Mouse (Mus musculus) layer of hippocampus, postnatal 36 days (tissue): Measurements from ENCODE around the gene Nrm. TPM values are rescaled to one million over a fixed set of nuclear protein-coding genes. Genes with fewer than 3 reads are reported as not detected.

ENCODE experiments used
- DNase-seq, 2 experiments: peaks; one replicate each; pipeline ENCODE4 v3.0.0; 2022
- microRNA-seq, 2 experiments: library from miRNA; unstranded; fragments of <30 nt; microRNA quantifications; one replicate each; pipeline ENCODE4 v1.2.0; 2021
- total RNA-seq, 2 experiments: library from RNA; stranded (reverse); gene quantifications; 2 replicates each; pipeline ENCODE4 v1.2.3; 2021

Gene Nrm
- total RNA-seq, 2 experiments from 2014 or later: 1.5 to 2.2 TPM

GRCm38 (mm10) chr17:35905587-35905986 lies 44.5 kb downstream of the Nrm start:
- no peak for DNase-seq

- DNase-seq: no peak
These were observed 46.5 kb downstream of the Nrm start for GRCm38 (mm10) chr17:35907609-35908008.

- no peak for DNase-seq
These were observed 48.2 kb downstream of the Nrm start for GRCm38 (mm10) chr17:35909186-35909918.

GRCm38 (mm10) chr17:35909919-35910369 lies 48.8 kb downstream of the Nrm start, which contains the start of gene Atat1:
Gene Atat1 (minus strand): TSS chr17:35910075.
- peak; percentile 88 to 90 for DNase-seq

- no peak for DNase-seq
These were observed 53.9 kb downstream of the Nrm start for GRCm38 (mm10) chr17:35914975-35915374.

Small RNA genes lying within 50 kb of the gene (microRNA-seq; reads per million reads assigned to microRNA genes)
- 0 reads per million in 2 experiments for gene Gm28033

Other genes with a start within 250 kb of the Nrm start
- not detected for gene Gm9573, start 234.7 kb upstream of the Nrm start, total RNA-seq
- not detected for gene Mucl3, start 217.6 kb upstream of the Nrm start, total RNA-seq
- gene Vars2, start 193.7 kb upstream of the Nrm start, total RNA-seq: 10 to 100 TPM; 41.8 to 43.4 TPM
- gene Gtf2h4, start 187.6 kb upstream of the Nrm start, total RNA-seq: 10 to 100 TPM; 31.1 to 32.1 TPM
- 10 to 100 TPM; 62.7 to 63.9 TPM for gene Ddr1, start 156.7 kb upstream of the Nrm start, total RNA-seq
- 1 to 10 TPM; 4.2 to 6.5 TPM for gene Ier3, start 39.6 kb upstream of the Nrm start, total RNA-seq
- 100 to 1,000 TPM; 124 to 132 TPM for gene Flot1, start 38.1 kb upstream of the Nrm start, total RNA-seq
- 100 to 1,000 TPM; 360 to 381 TPM for gene Tubb5, start 23.0 kb upstream of the Nrm start, total RNA-seq
- 10 to 100 TPM; 13.1 to 19.5 TPM for gene Mdc1, start 19.8 kb upstream of the Nrm start, total RNA-seq
- gene Ppp1r18, start 4.3 kb downstream of the Nrm start, total RNA-seq: 1 to 10 TPM; 7.4 to 9.5 TPM
- gene Dhx16, start 18.5 kb downstream of the Nrm start, total RNA-seq: 10 to 100 TPM; 32.0 to 37.4 TPM
- 10 to 100 TPM; 56.3 to 57.9 TPM for gene 2310061I04Rik, start 36.1 kb downstream of the Nrm start, total RNA-seq
- 10 to 100 TPM; 60.6 to 61.7 TPM for gene Atat1, start 48.8 kb downstream of the Nrm start, total RNA-seq
- gene Mrps18b, start 55.1 kb downstream of the Nrm start, total RNA-seq: 10 to 100 TPM; 37.0 to 39.3 TPM
- gene Ppp1r10, start 55.1 kb downstream of the Nrm start, total RNA-seq: 10 to 100 TPM; 78.6 to 82.8 TPM
- 10 to 100 TPM; 70.0 to 71.3 TPM for gene Abcf1, start 108.4 kb downstream of the Nrm start, total RNA-seq
- gene Gnl1, start 118.5 kb downstream of the Nrm start, total RNA-seq: 100 to 1,000 TPM; 139 to 143 TPM
- gene Prr3, start 118.9 kb downstream of the Nrm start, total RNA-seq: 10 to 100 TPM; 47.7 to 53.8 TPM
- 1 to 10 TPM; 2.5 to 2.8 TPM for gene H2-T24, start 159.2 kb downstream of the Nrm start, total RNA-seq
- gene H2-T23, start 171.5 kb downstream of the Nrm start, total RNA-seq: 1 to 10 TPM; 4.7 to 5.0 TPM
- 10 to 100 TPM in 1 of 2 experiments, 1 to 10 TPM in 1; 9.0 to 11.0 TPM for gene H2-T22, start 181.4 kb downstream of the Nrm start, total RNA-seq
- gene Gm6034, start 181.6 kb downstream of the Nrm start, total RNA-seq: under 1 TPM in 1 of 2 experiments, not detected in 1; 0.22 TPM
- gene Gm11127, start 197.1 kb downstream of the Nrm start, total RNA-seq: 1 to 10 TPM; 1.2 to 1.9 TPM